Mouse (Mus musculus) lung, postnatal 0 days (tissue): Measurements from ENCODE around the gene Mast1.

Experiments
- CTCF ChIP-seq: IDR thresholded peaks from 2 replicates; pipeline ENCODE4 v1.5.1; 2016; ENCODE audit warnings: antibody characterized with exemption, mild to moderate bottlenecking
- EP300 ChIP-seq: IDR thresholded peaks from 2 replicates; pipeline ENCODE4 v1.6.1; 2016; ENCODE audit warnings: antibody characterized with exemption, mild to moderate bottlenecking, control low read depth

DNA sequence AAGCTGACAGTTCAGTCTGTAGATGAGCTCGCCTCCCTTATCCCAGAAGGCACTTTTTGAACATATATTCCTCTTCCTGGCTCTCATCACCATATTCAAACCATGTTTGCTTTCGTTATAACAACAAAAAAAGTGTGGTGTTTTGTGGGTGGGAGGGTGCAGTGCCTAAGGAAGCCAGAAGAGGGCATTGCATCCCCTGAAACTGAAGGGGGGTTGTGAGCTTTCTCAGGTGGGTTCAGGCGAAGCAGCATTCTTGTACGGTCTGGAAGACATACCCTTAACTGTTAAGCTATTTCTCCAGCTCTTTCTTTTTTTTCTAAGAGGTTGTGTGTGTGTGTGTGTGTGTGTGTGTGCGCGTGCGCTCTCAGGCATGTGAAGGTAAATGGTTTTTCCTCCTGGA is 38.3 kb upstream of the Mast1 start:
- peak; percentile 94 for TF ChIP-seq CTCF
- no peak; the same call in 1 of the 2 replicates for TF ChIP-seq EP300
